Mouse (Mus musculus) MN1 (cell line): ENCODE data around the gene Gm7361.
"Not testable (repeated sequence)": the region's sequence is repeated elsewhere in the genome, so short reads cannot be mapped to it uniquely, and the experiment has no call there.

ENCODE experiments used
- DNase-seq: peaks from one replicate; pipeline ENCODE4 v3.0.0-alpha.2; 2016; ENCODE audit warnings: low spot score

Gm7361 gene

DNA sequence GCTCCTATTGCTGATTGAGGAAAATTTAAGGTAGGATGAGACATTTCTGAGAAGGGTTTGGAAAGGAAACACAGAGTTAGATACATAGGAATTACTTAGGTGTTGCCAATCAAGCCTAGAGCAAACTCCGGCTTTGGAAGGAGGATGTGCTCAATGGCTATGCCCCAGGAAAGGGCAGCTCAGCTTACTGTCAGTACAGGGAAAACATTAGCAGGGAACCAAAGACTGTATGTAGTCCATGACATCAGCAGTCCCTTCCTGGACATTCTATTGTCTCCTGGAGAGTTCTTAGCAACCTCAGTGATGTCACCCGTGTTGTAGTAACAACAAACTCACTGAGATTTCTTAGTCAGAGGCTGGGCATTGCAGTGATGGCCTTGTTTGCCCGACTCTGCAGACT is at the start of gene Gm7361:
TSS of gene Gm7361 (plus strand) at position 301 of the 400 bp plus-strand sequence.
- DNase-seq: not testable (repeated sequence)

- no peak for DNase-seq
Measured at GRCm38 (mm10) chr5:26211030-26211429, 46.5 kb upstream of the Gm7361 start.

- no peak for DNase-seq
Measured at GRCm38 (mm10) chr5:26222076-26222475, 35.4 kb upstream of the Gm7361 start.

DNA sequence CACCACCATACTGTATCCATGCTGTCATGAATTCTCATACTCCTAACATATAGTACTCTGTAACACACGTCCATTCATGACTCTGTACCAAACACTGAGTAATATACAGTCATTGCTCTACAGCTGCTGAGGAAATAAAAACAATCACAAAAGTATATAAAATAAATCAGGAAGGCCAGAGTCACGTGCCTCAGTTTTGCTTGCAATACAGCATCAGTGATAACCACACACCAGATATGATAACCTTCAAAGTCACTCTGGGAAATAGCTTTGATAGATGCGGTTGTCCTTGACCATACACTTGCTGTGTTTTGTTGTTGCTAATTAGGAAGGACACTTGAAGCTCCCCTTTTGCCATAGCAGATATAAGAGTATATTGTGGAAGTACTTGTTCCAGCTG is 9.2 kb downstream of the Gm7361 start:
- DNase-seq: not testable (repeated sequence)

- no peak for DNase-seq
Measured at GRCm38 (mm10) chr5:26280361-26280760, 22.9 kb downstream of the Gm7361 start.

DNA sequence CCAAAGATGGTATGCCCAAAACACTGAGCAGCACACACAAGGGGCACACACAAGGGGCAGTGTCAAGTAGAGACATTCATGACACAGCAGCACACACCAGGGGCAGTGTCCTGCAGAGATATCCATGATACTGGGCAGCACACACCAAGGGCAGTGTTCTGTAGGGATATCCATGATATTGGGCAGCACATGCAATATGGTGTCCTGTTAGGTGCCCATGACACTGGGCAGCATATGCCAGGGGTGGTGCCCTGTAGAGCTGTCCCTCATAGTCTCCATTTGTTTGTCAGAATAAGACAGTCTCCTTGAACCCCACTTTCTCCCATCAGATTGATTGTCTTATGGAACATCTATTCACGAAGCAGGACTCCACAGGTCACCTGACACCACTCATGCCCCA is 24.2 kb downstream of the Gm7361 start:
- DNase-seq: no peak

DNA sequence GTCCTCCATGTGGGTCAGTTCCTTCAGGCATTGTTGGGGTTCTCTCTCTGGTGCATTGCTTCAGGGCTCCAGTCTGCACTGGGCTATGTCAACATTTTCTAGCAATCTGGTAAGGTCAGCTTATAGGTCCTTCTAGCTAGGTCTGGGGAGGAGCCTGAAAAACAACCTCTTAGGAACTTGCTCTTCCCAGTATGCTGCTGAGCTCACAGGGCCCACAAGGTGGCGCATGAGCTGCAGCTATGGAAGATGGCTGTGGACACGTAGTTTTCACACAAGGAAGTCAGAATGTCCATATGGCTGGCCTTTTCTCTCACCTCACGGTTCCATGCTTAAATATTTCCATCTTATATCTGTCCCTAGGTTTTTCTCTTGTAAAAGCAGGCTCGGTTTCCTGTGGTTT is 24.8 kb downstream of the Gm7361 start:
- DNase-seq: no peak

DNA sequence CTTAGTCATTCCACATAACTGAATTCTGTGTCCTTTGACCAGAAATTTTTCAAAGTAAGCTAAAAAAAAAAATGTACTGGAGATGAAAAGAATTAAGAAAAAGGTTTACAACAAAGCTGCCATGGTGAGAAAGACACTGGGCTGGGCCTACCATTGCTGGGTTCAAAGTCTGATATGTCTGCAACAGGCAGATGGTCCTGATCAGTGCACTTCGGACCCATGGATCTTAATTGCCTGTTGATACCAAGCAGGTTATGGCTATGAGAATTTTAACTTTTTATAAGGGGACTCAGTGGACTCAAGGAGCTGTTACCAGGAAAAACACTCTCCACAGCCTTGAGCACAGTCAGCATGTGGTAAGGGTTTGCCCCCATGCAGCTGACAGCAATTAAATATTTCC is 25.9 kb downstream of the Gm7361 start:
- DNase-seq: no peak

DNA sequence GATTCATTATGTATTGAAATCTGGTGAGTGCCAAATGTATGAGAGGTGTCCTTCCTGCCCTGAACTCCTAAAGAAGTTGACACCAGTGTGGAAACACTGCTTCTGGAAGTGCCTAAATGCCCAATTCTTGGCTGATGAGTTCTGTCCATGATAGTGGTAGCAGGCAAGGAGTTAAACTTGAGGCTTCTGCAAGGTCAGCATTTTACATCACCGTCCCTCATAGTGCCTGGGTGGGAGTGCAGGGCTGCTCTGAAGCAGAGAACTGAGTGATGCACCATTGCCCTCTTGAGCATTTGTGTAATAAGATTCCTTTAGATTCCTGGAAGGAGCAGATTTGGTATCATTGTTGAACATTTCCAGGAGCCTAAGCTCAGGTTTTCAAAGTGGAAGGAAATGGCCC is 34.1 kb downstream of the Gm7361 start:
- no peak for DNase-seq

DNA sequence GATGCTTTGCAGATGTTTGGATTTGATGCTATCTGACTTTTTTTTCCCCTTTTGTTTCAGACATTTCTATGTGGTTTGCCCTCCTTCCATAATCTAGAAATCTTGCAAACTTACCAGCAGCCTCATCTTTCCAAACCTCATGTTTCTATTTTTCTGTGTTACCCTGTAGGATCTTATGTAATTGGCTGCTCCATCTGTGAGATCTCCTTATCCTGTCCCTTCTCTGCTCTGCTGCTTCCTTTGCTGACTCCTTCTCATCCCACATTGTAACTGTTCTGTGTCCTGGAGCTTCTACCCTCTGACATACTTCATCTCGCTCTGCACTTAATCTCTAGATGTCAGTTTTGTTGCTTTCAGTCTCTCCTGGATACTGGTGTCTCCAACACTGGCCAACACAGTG is 35.8 kb downstream of the Gm7361 start:
- DNase-seq: no peak
